Mouse (Mus musculus): Measurements from ENCODE around the gene Prpf6. TPM values are rescaled to one million over a fixed set of nuclear protein-coding genes. Genes with fewer than 3 reads are reported as not detected.

Gene Prpf6
- polyA plus RNA-seq (2017; shearing (Covaris generic)), result 96.9 TPM

GRCm38 (mm10) chr2:181591528-181592085 is at the start of gene Prpf6:
Gene Prpf6, plus strand, starts transcription at chr2:181591868.

GRCm38 (mm10) chr2:181584411-181584942 is 7.2 kb upstream of the Prpf6 start, which contains the start of gene Uckl1:
Gene Uckl1, minus strand, starts transcription at chr2:181584892.

GRCm38 (mm10) chr2:181592231-181593041 is 768 bp downstream of the Prpf6 start, which contains the start of gene Zfp512b:
Gene Zfp512b, minus strand, starts transcription at chr2:181592803.

GRCm38 (mm10) chr2:181598454-181599351 is 7.0 kb downstream of the Prpf6 start, which contains the start of gene Samd10:
Gene Samd10, minus strand, starts transcription at chr2:181599212.

GRCm38 (mm10) chr2:181656734-181657133 is 65.1 kb downstream of the Prpf6 start, which contains the start of gene Gm29797:
Gene Gm29797, plus strand, starts transcription at chr2:181657034.

GRCm38 (mm10) chr2:181671326-181671725 is 79.7 kb downstream of the Prpf6 start, which contains the start of gene Sox18:
Gene Sox18, minus strand, starts transcription at chr2:181671640.

GRCm38 (mm10) chr2:181679951-181680715 is 88.5 kb downstream of the Prpf6 start, which contains the start of gene Tcea2:
Gene Tcea2, plus strand, starts transcription at chr2:181680310.

GRCm38 (mm10) chr2:181693339-181694280 is 101.9 kb downstream of the Prpf6 start, which contains the start of gene Rgs19:
Gene Rgs19, minus strand, starts transcription at chr2:181693977.

GRCm38 (mm10) chr2:181698241-181698640 is 106.6 kb downstream of the Prpf6 start, which contains the start of gene Lkaaear1:
Gene Lkaaear1, minus strand, starts transcription at chr2:181698442.

Other genes with a start within 250 kb of the Prpf6 start
- gene Zgpat, start 226.9 kb upstream of the Prpf6 start, polyA plus RNA-seq (2017; shearing (Covaris generic)), result 104 TPM
- 124 TPM for gene Arfrp1, start 226.5 kb upstream of the Prpf6 start, polyA plus RNA-seq (2017; shearing (Covaris generic))
- 350 TPM for gene Lime1, start 211.8 kb upstream of the Prpf6 start, polyA plus RNA-seq (2017; shearing (Covaris generic))
- gene Zbtb46, start 132.4 kb upstream of the Prpf6 start, polyA plus RNA-seq (2017; shearing (Covaris generic)), result 33.2 TPM
- not detected for gene Abhd16b, start 98.7 kb upstream of the Prpf6 start, polyA plus RNA-seq (2017; shearing (Covaris generic))
- gene Tpd52l2, start 94.7 kb upstream of the Prpf6 start, polyA plus RNA-seq (2017; shearing (Covaris generic)), result 106 TPM
- 146 TPM for gene Dnajc5, start 71.4 kb upstream of the Prpf6 start, polyA plus RNA-seq (2017; shearing (Covaris generic))
- 104 TPM for gene Uckl1, start 7.0 kb upstream of the Prpf6 start, polyA plus RNA-seq (2017; shearing (Covaris generic))
- gene Zfp512b, start 935 bp downstream of the Prpf6 start, polyA plus RNA-seq (2017; shearing (Covaris generic)), result 26.8 TPM
- 12.5 TPM for gene Samd10, start 7.3 kb downstream of the Prpf6 start, polyA plus RNA-seq (2017; shearing (Covaris generic))
- gene Gm29797, start 65.2 kb downstream of the Prpf6 start, polyA plus RNA-seq (2017; shearing (Covaris generic)), result not detected
- 0.32 TPM for gene Sox18, start 79.8 kb downstream of the Prpf6 start, polyA plus RNA-seq (2017; shearing (Covaris generic))
- gene Tcea2, start 88.4 kb downstream of the Prpf6 start, polyA plus RNA-seq (2017; shearing (Covaris generic)), result 25.3 TPM
- gene Rgs19, start 102.1 kb downstream of the Prpf6 start, polyA plus RNA-seq (2017; shearing (Covaris generic)), result 118 TPM
- gene Lkaaear1, start 106.6 kb downstream of the Prpf6 start, polyA plus RNA-seq (2017; shearing (Covaris generic)), result not detected
- not detected for gene Oprl1, start 123.1 kb downstream of the Prpf6 start, polyA plus RNA-seq (2017; shearing (Covaris generic))
- not detected for gene Myt1, start 171.5 kb downstream of the Prpf6 start, polyA plus RNA-seq (2017; shearing (Covaris generic))
- gene Pcmtd2, start 246.0 kb downstream of the Prpf6 start, polyA plus RNA-seq (2017; shearing (Covaris generic)), result 58.3 TPM